Mouse (Mus musculus) hindbrain, embryonic 15.5 days (tissue): Measurements from ENCODE around the gene Ubxn11. TPM values are rescaled to one million over a fixed set of nuclear protein-coding genes. Genes with fewer than 3 reads are reported as not detected.

Source experiments
- ATAC-seq: fragments of 200-750 bp; cut with Nextera tagmentation; 2 replicates; pipeline ENCODE4 v1.8.0; 2017; ENCODE audit warnings: low read depth, moderate number of reproducible peaks, moderate TSS enrichment; ENCODE audit not compliant: low FRiP score
- H3K27ac ChIP-seq: fragments of 300-500 bp; sonication (generic); replicated peaks from 2 replicates; pipeline ENCODE4 v1.5.1; 2015; ENCODE audit warnings: mild to moderate bottlenecking, inconsistent platforms
- H3K27me3 ChIP-seq: fragments of 300-500 bp; sonication (generic); 2 replicates; pipeline ENCODE4 v1.6.1; 2015; ENCODE audit warnings: control low read depth, inconsistent platforms
- H3K36me3 ChIP-seq: fragments of 300-500 bp; sonication (generic); 2 replicates; pipeline ENCODE4 v1.6.1; 2015; ENCODE audit warnings: control low read depth, inconsistent platforms
- H3K4me1 ChIP-seq: fragments of 300-500 bp; sonication (generic); replicated peaks from 2 replicates; pipeline ENCODE4 v1.6.1; 2015; ENCODE audit warnings: control low read depth, inconsistent platforms
- H3K4me2 ChIP-seq: fragments of 300-500 bp; sonication (generic); 2 replicates; pipeline ENCODE4 v1.6.1; 2015; ENCODE audit warnings: moderate library complexity, mild to moderate bottlenecking, inconsistent platforms
- H3K4me3 ChIP-seq: fragments of 300-500 bp; sonication (generic); 2 replicates; pipeline ENCODE4 v1.5.1; 2015; ENCODE audit warnings: mild to moderate bottlenecking, inconsistent platforms
- H3K9ac ChIP-seq: fragments of 300-500 bp; sonication (generic); 2 replicates; pipeline ENCODE4 v1.6.1; 2015; ENCODE audit warnings: inconsistent platforms
- H3K9me3 ChIP-seq: fragments of 300-500 bp; sonication (generic); 2 replicates; pipeline ENCODE4 v1.6.1; 2016; ENCODE audit warnings: control low read depth, inconsistent platforms
- WGBS: fragments of 180-500 bp; shearing (Covaris S2); methylation state at CpG from one replicate; pipeline ENCODE4 v1.1.7; 2015; 5-methylcytosine and 5-hydroxymethylcytosine counted together
- polyA plus RNA-seq: library from polyadenylated mRNA; unstranded; fragments of >200 nt; fragmentation: Nextera tagmentation; extraction: Ambion mirVana; gene quantifications from 2 replicates; pipeline ENCODE4 v1.2.1, GENCODE M21; 2015

The Ubxn11 gene
- polyA plus RNA-seq = 17.1 and 21.3 TPM in 2 replicates

- no peak within 1 kb of the TSS; the same call in 1 of the 2 replicates for H3K27ac ChIP-seq
- WGBS = 18% methylated on average over 34 of the region's 34 CpGs
These were observed at the start of gene Ubxn11 for GRCm38 (mm10) chr4:134101979-134102741. Gene Ubxn11, plus strand, starts transcription at chr4:134102570.

DNA sequence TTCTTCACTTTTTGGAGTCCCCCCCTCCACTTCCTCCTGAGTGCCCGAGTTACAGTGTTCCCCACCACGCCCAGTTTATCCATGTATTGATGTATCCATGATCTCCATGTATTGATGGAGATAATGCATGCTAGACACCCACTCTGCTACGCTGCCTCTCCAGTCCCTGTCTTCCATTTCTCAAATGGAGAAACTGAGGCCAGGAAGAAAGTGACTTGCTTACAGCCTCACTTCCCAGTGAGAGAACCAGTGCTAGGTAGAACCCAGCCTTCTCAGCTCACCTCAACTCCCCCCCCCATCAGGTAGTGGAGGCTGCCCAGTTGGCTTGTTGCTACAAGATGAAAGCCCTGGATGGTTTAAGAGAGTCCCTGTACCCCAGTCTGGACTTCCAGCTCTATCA, 48.8 kb upstream of the Ubxn11 start, which contains the start of gene Zfp683:
Zfp683 (plus strand) TSS at position 301 of the 400 bp plus-strand sequence.
- Histone ChIP-seq H3K4me1 (peaks cover 7% of the 10 kb centered on the region; the same call in 1 of the 2 replicates), H3K27ac (no peak within 1 kb of the TSS), H3K36me3 (no peaks in the 10 kb centered on the region), H3K4me2 (no peak within 1 kb of the TSS), H3K4me3 (no peak within 1 kb of the TSS), H3K27me3 (no peaks in the 10 kb centered on the region), H3K9me3 (no peaks in the 10 kb centered on the region), H3K9ac (no peak within 1 kb of the TSS)
- WGBS = 90% methylated on average over 3 of the region's 3 CpGs
- ATAC-seq = no peak

More at GRCm38 (mm10) chr4:134101979-134102741, at the start of gene Ubxn11:
- Histone ChIP-seq H3K9ac (peak within 1 kb of the TSS; percentile 51), H3K27me3 (no peaks in the 10 kb centered on the region), H3K4me3 (peak within 1 kb of the TSS; percentile 72), H3K4me2 (peak within 1 kb of the TSS; percentile 63), H3K9me3 (no peaks in the 10 kb centered on the region), H3K36me3 (no peaks in the 10 kb centered on the region), H3K4me1 (peaks cover 7% of the 10 kb centered on the region; the same call in 1 of the 2 replicates)
- peak; percentile 98 for ATAC-seq

- WGBS = 36% methylated on average over 14 of the region's 14 CpGs
- Histone ChIP-seq H3K36me3 (no peaks in the 10 kb centered on the region), H3K4me1 (no peaks in the 10 kb centered on the region), H3K9me3 (no peaks in the 10 kb centered on the region), H3K4me2 (no peak overlapping the region; the same call in 1 of the 2 replicates), H3K4me3 (no peak overlapping the region), H3K27ac (no peak overlapping the region), H3K27me3 (no peaks in the 10 kb centered on the region; the same call in 1 of the 2 replicates), H3K9ac (no peak overlapping the region)
- ATAC-seq = no peak
These were observed 44.1 kb upstream of the Ubxn11 start for GRCm38 (mm10) chr4:134058166-134058715.

DNA sequence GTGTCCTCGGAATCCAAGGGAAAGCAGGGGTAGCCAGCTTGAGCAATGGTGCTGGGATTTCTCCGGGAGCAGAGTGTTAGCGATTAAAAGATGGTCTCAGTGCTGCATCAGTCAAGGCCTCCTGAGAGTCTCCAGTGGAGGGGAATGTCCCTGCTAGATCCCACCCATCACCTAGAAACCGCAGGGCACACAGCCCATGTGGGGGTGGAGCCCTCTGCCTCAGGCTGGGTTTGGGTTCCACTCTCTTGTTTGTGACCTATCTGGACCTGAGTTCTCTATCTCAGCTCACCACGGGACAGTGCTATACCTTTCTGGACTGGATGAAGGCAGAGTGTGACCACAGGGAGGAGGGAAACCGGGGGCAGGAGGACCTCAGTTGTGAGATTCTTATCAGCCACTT, 43.5 kb upstream of the Ubxn11 start:
- H3K4me3 ChIP-seq = no peak overlapping the region
- ATAC-seq = no peak
- H3K9me3 ChIP-seq = no peaks in the 10 kb centered on the region
- no peaks in the 10 kb centered on the region; the same call in 1 of the 2 replicates for H3K27me3 ChIP-seq
- H3K4me2 ChIP-seq = no peak overlapping the region; the same call in 1 of the 2 replicates
- H3K4me1 ChIP-seq = no peaks in the 10 kb centered on the region
- H3K27ac ChIP-seq = no peak overlapping the region
- WGBS = 86% methylated on average over 6 of the region's 6 CpGs
- H3K9ac ChIP-seq = no peak overlapping the region
- H3K36me3 ChIP-seq = no peaks in the 10 kb centered on the region

DNA sequence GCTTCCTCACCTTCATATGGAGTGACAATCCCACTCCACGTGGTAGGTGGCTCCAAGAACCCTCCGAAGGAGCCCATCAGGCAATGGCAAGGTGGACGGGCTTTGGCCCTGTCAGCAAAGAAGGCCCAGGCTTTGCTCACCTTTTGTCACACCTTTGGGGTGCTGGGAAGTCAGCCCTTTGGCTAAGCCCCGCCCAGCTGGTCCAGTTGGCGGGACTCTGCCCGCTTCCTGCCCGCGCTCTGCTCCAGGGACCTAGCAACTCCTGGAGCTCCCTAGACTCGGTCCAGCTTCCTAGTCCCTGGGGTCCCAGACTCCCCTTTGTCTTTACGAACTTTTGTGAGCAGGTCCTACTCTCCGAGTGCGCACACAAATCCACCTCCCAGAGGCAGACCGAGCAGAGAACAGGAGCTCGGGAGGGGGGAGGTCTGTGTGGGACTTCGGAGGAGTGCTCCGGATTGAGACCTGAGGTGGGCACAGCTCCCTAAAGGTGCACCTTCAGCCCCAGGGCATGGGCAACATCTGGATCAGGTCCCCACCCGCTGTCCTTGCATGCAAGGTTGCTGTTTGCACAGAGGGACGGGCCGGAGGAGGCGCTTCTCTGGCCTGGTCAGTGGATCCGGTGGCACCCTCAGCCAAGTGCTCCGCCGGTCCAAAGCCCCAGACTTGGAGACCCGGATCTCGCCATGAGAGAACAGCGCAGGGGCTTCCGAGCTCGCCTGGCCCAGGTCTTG, 42.1 kb upstream of the Ubxn11 start, which contains the start of gene Crybg2:
Crybg2 (plus strand) TSS at position 681 of the 731 bp plus-strand sequence.
- H3K4me3 ChIP-seq = no peak within 1 kb of the TSS
- no peak within 1 kb of the TSS for H3K4me2 ChIP-seq
- no peaks in the 10 kb centered on the region for H3K4me1 ChIP-seq
- H3K9ac ChIP-seq = no peak within 1 kb of the TSS
- no peaks in the 10 kb centered on the region for H3K9me3 ChIP-seq
- WGBS = 57% methylated on average over 28 of the region's 28 CpGs
- no peaks in the 10 kb centered on the region for H3K36me3 ChIP-seq
- no peak within 1 kb of the TSS for H3K27ac ChIP-seq
- no peak for ATAC-seq
- H3K27me3 ChIP-seq = peaks cover 4% of the 10 kb centered on the region; the same call in 1 of the 2 replicates

- H3K4me2 ChIP-seq = no peak overlapping the region
- no peak overlapping the region for H3K4me3 ChIP-seq
- ATAC-seq = no peak
- H3K27me3 ChIP-seq = peaks cover 10% of the 10 kb centered on the region
- H3K4me1 ChIP-seq = no peaks in the 10 kb centered on the region
- H3K9me3 ChIP-seq = no peaks in the 10 kb centered on the region
- no peaks in the 10 kb centered on the region for H3K36me3 ChIP-seq
- 59% methylated on average over 18 of the region's 18 CpGs for WGBS
- H3K9ac ChIP-seq = no peak overlapping the region
- no peak overlapping the region for H3K27ac ChIP-seq
These were observed 41.1 kb upstream of the Ubxn11 start for GRCm38 (mm10) chr4:134061166-134061830.

- Histone ChIP-seq H3K4me3 (no peak overlapping the region), H3K27me3 (peaks cover 13% of the 10 kb centered on the region), H3K9me3 (no peaks in the 10 kb centered on the region), H3K4me1 (no peaks in the 10 kb centered on the region), H3K36me3 (no peaks in the 10 kb centered on the region), H3K27ac (no peak overlapping the region), H3K4me2 (no peak overlapping the region), H3K9ac (no peak overlapping the region)
- no peak for ATAC-seq
- 63% methylated on average over 8 of the region's 8 CpGs for WGBS
These were observed 40.4 kb upstream of the Ubxn11 start for GRCm38 (mm10) chr4:134061944-134062446.

GRCm38 (mm10) chr4:134062561-134062960, 39.8 kb upstream of the Ubxn11 start:
- no peak overlapping the region for H3K9ac ChIP-seq
- H3K27me3 ChIP-seq = peaks cover 13% of the 10 kb centered on the region
- H3K36me3 ChIP-seq = no peaks in the 10 kb centered on the region
- H3K4me3 ChIP-seq = no peak overlapping the region
- no peak overlapping the region for H3K27ac ChIP-seq
- no peak for ATAC-seq
- H3K4me1 ChIP-seq = no peaks in the 10 kb centered on the region
- 78% methylated on average over 8 of the region's 8 CpGs for WGBS
- no peaks in the 10 kb centered on the region for H3K9me3 ChIP-seq
- no peak overlapping the region for H3K4me2 ChIP-seq

GRCm38 (mm10) chr4:134065431-134066004, 36.9 kb upstream of the Ubxn11 start:
- Histone ChIP-seq H3K4me2 (no peak overlapping the region), H3K27me3 (peaks cover 13% of the 10 kb centered on the region), H3K27ac (no peak overlapping the region), H3K36me3 (no peaks in the 10 kb centered on the region), H3K9me3 (no peaks in the 10 kb centered on the region), H3K9ac (no peak overlapping the region), H3K4me3 (no peak overlapping the region), H3K4me1 (no peaks in the 10 kb centered on the region)
- no peak for ATAC-seq
- WGBS = 26% methylated on average over 23 of the region's 23 CpGs

DNA sequence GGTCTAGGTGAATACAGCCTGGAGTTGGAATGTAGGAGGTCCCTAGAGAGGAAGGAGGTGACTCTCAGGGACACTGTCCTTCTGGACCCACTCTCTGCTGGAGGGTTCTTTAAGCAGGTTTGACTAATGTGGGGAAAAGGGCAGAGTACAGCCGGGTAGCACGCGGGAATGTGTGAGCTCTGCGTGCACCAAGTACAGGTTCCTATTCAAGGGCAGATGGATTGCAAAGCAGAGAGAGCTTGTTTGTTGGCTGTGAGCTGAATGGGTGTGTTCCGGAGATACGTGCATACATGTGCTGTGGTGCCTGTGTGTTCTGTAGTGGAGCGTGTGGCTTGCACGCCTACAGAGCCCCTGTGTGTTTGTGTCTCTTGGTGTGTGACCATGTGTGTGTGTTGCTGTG, 35.0 kb upstream of the Ubxn11 start:
- ATAC-seq = no peak
- no peak overlapping the region for H3K4me3 ChIP-seq
- H3K36me3 ChIP-seq = no peaks in the 10 kb centered on the region
- 93% methylated on average over 8 of the region's 8 CpGs for WGBS
- H3K4me1 ChIP-seq = no peaks in the 10 kb centered on the region
- H3K4me2 ChIP-seq = no peak overlapping the region
- H3K9ac ChIP-seq = no peak overlapping the region
- no peaks in the 10 kb centered on the region for H3K9me3 ChIP-seq
- no peak overlapping the region for H3K27ac ChIP-seq
- peaks cover 13% of the 10 kb centered on the region for H3K27me3 ChIP-seq

- Histone ChIP-seq H3K36me3 (no peaks in the 10 kb centered on the region), H3K4me3 (no peak overlapping the region), H3K4me2 (no peak overlapping the region), H3K9ac (no peak overlapping the region), H3K27me3 (peaks cover 13% of the 10 kb centered on the region), H3K4me1 (no peaks in the 10 kb centered on the region), H3K27ac (no peak overlapping the region), H3K9me3 (no peaks in the 10 kb centered on the region)
- no peak for ATAC-seq
- WGBS = 85% methylated on average over 7 of the region's 7 CpGs
These were observed 34.4 kb upstream of the Ubxn11 start for GRCm38 (mm10) chr4:134067833-134068544.
